Mouse (Mus musculus) G1E (cell line): ENCODE results near the gene Krt19. TPM values are rescaled to one million over a fixed set of nuclear protein-coding genes. Genes with fewer than 3 reads are reported as not detected.

Experiments used
- ATAC-seq: 2 replicates; pipeline ENCODE4 v1.8.0; 2016; ENCODE audit warnings: mild to moderate bottlenecking; ENCODE audit not compliant: insufficient number of reproducible peaks, poor library complexity, low FRiP score, severe bottlenecking; ENCODE audit errors: extremely low read depth
- DNase-seq: peaks from one replicate; pipeline ENCODE4 v3.0.0; 2012; ENCODE audit warnings: low spot score
- H3K27me3 ChIP-seq: 2 replicates; pipeline ENCODE4 v1.6.1; 2012; ENCODE audit warnings: mild to moderate bottlenecking, low read length, inconsistent platforms; ENCODE audit not compliant: insufficient read depth
- H3K36me3 ChIP-seq: replicated peaks from 2 replicates; pipeline ENCODE3; 2012; ENCODE audit warnings: mild to moderate bottlenecking, inconsistent platforms
- H3K4me1 ChIP-seq: 2 replicates; pipeline ENCODE4 v1.6.1; 2012; ENCODE audit warnings: low read depth, low read length, inconsistent platforms, mixed read lengths; ENCODE audit not compliant: insufficient read depth
- H3K4me3 ChIP-seq: 2 replicates; pipeline ENCODE4 v1.5.1; 2012; ENCODE audit warnings: low read depth, mild to moderate bottlenecking, inconsistent platforms, low read length, moderate library complexity, mixed read lengths
- H3K9me3 ChIP-seq: replicated peaks from 2 replicates; pipeline ENCODE4 v1.6.1; 2012; ENCODE audit warnings: inconsistent platforms
- CTCF ChIP-seq: IDR thresholded peaks from 2 replicates; pipeline ENCODE4 v1.5.1; 2012; ENCODE audit warnings: low read depth, low read length, inconsistent platforms, mixed read lengths
- GATA1 ChIP-seq: IDR thresholded peaks from 2 replicates; pipeline ENCODE4 v1.6.1; 2012; ENCODE audit warnings: borderline replicate concordance, low read length, inconsistent platforms, mixed read lengths
- GATA2 ChIP-seq: IDR thresholded peaks from 2 replicates; pipeline ENCODE4 v1.6.1; 2012; ENCODE audit warnings: low read depth, low read length, inconsistent platforms, borderline replicate concordance
- POLR2AphosphoS5 ChIP-seq: IDR thresholded peaks from 2 replicates; pipeline ENCODE4 v1.6.1; 2012; ENCODE audit warnings: low read depth, low read length, inconsistent platforms; ENCODE audit not compliant: insufficient replicate concordance
- TAL1 ChIP-seq: conservative IDR thresholded peaks from 2 replicates; pipeline ENCODE4 v1.6.1; 2012; ENCODE audit warnings: low read depth, low read length, inconsistent platforms, mixed read lengths
- polyA plus RNA-seq: library from polyadenylated mRNA; stranded (reverse); fragments of >175 nt; gene quantifications from 2 replicates; pipeline ENCODE4 v1.2.3, GENCODE M21; 2012
- total RNA-seq, 2 experiments: library from RNA; stranded (forward) in 1 of 2; stranded (reverse) in 1 of 2; fragments of 200-1000 nt in 1 of 2; fragments of >200 nt in 1 of 2; fragmentation: Nextera tagmentation in 1 of 2; gene quantifications; 2 replicates each; pipeline ENCODE4 v1.2.3; 2014 to 2017

Krt19 gene
- total and polyA plus RNA-seq, 3 experiments = not detected

DNA sequence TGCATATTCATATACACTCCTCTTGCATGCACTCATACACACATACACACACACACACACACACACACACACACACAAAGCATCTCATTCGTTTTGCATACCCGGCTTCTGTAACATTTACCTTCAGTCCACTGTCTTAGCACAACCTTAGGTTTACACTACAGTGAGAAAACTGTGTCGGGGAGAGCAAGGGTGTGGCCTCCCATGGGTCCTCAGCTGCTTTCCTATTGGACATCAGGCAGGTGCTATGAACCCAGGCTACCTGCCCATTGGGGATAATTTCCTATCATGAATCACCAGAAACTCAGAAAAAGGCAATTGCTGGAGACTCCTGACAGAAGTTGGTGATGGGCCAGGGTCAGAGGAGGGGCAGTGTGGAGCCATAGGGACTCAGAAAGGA is 8.9 kb upstream of the Krt19 start:
- TF ChIP-seq TAL1 (no peak), CTCF (no peak), GATA1 (no peak), GATA2 (no peak), POLR2AphosphoS5 (no peak)
- H3K36me3 ChIP-seq = no peaks in the 10 kb centered on the region
- no peak overlapping the region for H3K4me3 ChIP-seq
- no peaks in the 10 kb centered on the region for H3K27me3 ChIP-seq
- H3K4me1 ChIP-seq = no peaks in the 10 kb centered on the region
- H3K9me3 ChIP-seq = peaks cover 59% of the 10 kb centered on the region
- no peak for ATAC-seq
- no peak for DNase-seq

DNA sequence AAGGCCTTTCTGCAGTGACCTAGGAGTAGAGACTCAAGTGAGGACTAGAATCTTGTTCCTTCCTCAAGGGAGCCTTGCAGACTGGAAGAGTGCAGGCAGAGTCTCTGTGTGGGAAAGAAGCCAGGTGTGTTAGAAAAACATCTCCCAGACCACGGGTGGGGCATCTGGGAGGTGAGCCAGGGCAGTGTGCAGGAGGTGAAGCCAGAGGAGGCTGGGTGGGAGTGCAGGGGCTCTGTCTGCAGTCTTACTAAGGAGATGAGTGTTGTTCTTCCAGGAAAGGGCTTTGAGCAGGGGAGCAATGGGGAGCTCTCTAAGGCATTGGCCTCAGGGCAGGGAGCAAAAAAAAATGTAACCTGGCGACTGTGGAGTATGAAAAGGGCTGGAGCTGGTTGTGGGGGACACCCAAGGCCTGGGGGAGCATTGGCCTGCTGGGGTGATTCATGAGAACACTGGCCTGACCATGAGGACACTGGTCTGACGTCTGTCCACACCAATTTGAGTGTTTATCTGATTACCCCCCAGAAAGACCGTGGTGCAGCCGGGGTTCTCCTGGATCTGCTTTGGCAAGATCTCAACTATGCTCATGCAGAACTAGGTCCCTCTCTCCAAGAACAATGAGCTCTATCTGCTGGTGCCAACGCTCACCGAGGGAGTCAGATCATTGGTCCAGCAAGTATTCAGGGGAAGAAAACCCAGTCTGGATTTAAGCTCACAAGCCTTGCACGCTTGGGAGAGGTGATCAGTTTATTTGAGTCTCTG is 7.2 kb upstream of the Krt19 start:
- H3K9me3 ChIP-seq = peaks cover 61% of the 10 kb centered on the region
- H3K4me3 ChIP-seq = no peak overlapping the region
- no peaks in the 10 kb centered on the region for H3K4me1 ChIP-seq
- no peak for ATAC-seq
- no peak for DNase-seq
- no peak for TF ChIP-seq GATA1
- no peak for TF ChIP-seq POLR2AphosphoS5
- no peak for TF ChIP-seq CTCF
- no peak for TF ChIP-seq TAL1
- no peak for TF ChIP-seq GATA2
- H3K27me3 ChIP-seq = no peaks in the 10 kb centered on the region
- no peaks in the 10 kb centered on the region for H3K36me3 ChIP-seq

DNA sequence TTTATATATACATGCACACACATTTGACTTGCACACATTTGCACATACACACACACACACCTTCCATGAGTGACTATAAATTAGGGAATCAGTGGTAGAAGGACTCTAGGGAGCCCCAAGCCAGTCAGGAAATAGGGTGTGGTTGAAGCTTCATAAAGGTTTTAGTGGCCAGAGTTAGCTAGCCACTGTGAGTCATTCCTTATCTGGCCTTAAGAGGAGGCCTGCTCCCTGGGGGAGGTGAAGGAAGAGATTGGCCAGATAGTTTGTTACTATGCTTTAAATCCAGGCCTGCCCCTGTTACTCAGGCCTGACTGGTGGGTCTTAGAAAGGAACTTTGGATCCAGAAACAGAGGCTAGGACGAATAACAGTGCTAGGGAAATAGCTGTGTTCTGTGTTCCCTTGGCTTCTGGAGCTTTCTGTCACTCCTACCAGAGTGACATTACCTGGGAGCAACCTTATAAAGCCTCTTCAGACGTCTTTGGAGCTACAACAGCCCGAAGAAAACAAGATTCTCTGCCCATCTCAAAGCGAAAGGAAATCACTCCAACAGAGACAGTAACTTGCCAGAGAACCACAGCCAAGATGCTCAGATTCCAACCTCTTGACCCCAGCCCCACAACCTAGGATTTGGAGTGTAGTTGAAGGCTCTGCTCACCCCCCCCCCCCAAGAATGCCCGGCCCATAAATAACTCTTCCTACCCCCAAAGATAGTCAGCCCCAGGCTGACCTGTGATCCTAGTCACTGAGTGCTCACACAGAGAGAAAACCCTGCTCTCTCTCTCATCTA is 705 bp downstream of the Krt19 start:
- DNase-seq (no peak), ATAC-seq (no peak)
- H3K4me3 ChIP-seq = no peak overlapping the region
- no peak for TF ChIP-seq POLR2AphosphoS5
- no peaks in the 10 kb centered on the region for H3K36me3 ChIP-seq
- no peaks in the 10 kb centered on the region for H3K27me3 ChIP-seq
- H3K9me3 ChIP-seq = peaks cover 72% of the 10 kb centered on the region
- H3K4me1 ChIP-seq = no peaks in the 10 kb centered on the region

DNA sequence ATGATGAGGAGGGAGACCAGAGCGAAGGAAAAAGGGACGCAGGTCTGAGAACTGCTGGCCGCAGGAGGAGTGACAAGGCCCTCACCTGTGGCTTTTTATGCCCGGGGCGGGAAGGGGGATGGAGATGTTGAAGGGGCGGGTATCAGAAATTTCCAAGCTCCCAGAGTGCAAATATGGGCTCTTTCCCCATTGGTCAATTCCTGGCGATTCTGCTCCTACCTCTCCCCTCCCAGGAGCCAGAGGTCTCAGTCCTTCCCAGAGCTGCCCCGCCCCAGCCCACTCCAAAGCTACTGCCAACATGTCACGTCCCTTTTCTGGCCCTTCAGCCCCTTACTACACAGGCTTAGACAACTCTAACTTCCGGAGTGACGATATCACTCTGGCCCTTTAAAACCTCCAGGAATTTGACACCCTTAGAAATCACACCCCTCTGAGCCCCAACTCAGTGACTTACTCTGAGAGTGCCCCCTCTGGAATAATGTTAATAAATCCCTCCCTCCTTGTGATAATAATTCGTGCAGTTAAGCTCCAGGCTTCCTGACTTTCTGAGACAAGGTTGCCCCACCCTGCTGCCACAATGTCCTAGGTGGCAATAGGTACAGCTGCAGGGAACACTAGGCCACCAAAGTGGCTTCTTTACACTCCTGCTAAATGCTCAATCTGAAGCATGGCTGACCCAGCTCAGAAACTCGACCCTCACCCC is 2.5 kb downstream of the Krt19 start:
- Histone ChIP-seq H3K27me3 (no peaks in the 10 kb centered on the region), H3K4me1 (no peaks in the 10 kb centered on the region), H3K36me3 (no peaks in the 10 kb centered on the region), H3K9me3 (peaks cover 75% of the 10 kb centered on the region), H3K4me3 (no peak overlapping the region)
- TF ChIP-seq POLR2AphosphoS5 = no peak
- TF ChIP-seq CTCF = no peak
- TF ChIP-seq TAL1 = no peak
- no peak for TF ChIP-seq GATA1
- no peak for DNase-seq
- ATAC-seq = no peak

DNA sequence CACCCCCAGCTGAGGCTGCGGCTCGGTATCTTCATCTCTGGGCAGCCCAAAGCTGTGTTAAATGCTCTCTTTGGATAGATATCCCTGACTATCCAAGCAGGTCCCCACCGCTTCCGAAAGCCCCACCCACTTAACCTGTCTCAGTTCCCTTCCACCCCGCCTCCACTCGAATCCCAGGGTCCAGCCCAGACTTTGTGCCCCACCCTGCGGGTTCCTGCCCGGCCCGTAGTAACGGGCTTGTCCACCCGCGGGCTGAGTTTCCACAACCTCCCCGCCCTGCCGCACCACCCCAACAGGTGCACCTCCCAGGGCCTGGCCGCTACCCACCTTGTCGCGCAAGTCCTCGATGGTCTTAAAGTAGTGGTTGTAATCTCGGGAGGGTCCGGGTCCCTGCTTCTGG is 3.4 kb downstream of the Krt19 start:
- Histone ChIP-seq H3K9me3 (peaks cover 78% of the 10 kb centered on the region), H3K4me1 (no peaks in the 10 kb centered on the region), H3K4me3 (no peak overlapping the region), H3K36me3 (no peaks in the 10 kb centered on the region), H3K27me3 (no peaks in the 10 kb centered on the region)
- ATAC-seq = no peak
- no peak for DNase-seq
- TF ChIP-seq TAL1 (no peak), CTCF (no peak), GATA1 (no peak), POLR2AphosphoS5 (no peak), GATA2 (no peak)

DNA sequence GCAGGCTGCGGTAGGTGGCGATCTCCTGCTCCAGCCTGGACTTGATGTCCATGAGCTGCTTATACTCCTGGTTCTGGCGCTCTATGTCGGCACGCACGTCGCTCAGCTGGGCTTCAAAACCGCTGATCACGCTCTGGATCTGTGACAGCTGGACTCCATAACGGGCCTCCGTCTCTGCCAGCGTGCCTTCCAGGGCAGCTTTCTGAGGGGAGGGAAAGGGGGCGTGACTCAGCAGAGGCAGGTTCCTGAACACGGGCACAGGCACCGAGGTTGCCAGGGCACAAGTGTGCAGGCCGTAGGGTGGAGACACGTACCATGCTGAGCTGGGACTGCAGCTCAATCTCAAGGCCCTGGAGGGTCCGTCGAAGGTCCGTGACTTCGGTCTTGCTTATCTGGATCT is 7.5 kb downstream of the Krt19 start:
- ATAC-seq (no peak), DNase-seq (no peak)
- Histone ChIP-seq H3K4me1 (no peaks in the 10 kb centered on the region), H3K36me3 (no peaks in the 10 kb centered on the region), H3K4me3 (peak overlapping the region; percentile 36; the same call in 1 of the 2 replicates), H3K9me3 (peaks cover 85% of the 10 kb centered on the region), H3K27me3 (no peaks in the 10 kb centered on the region)
- TF ChIP-seq POLR2AphosphoS5 = no peak
- no peak for TF ChIP-seq GATA1
- TF ChIP-seq GATA2 = no peak
- TF ChIP-seq CTCF = no peak
- TF ChIP-seq TAL1 = no peak
